Mouse (Mus musculus): ENCODE data around the gene Hbs1l.
A peak's percentile ranks its signal among the peaks of the same experiment; 100 is the strongest.

The Hbs1l gene

GRCm38 (mm10) chr10:21401259-21401658, 105.5 kb downstream of the Hbs1l start:
- DNase-seq (ENCODE audit: low read depth): no peak

- DNase-seq (ENCODE audit: low read depth): no peak
Measured at GRCm38 (mm10) chr10:21404822-21405221, 109.0 kb downstream of the Hbs1l start.

GRCm38 (mm10) chr10:21405707-21406534, 110.1 kb downstream of the Hbs1l start:
- no peak for DNase-seq (ENCODE audit: low read depth)

- no peak for DNase-seq (ENCODE audit: low read depth)
Measured at GRCm38 (mm10) chr10:21410711-21411110, 114.9 kb downstream of the Hbs1l start.

- DNase-seq (ENCODE audit: low read depth): peak; percentile 85
Measured at GRCm38 (mm10) chr10:21411621-21412205, 115.9 kb downstream of the Hbs1l start.

GRCm38 (mm10) chr10:21415031-21415430, 119.3 kb downstream of the Hbs1l start:
- DNase-seq (ENCODE audit: low read depth): no peak

- no peak for DNase-seq (ENCODE audit: low read depth)
Measured at GRCm38 (mm10) chr10:21416184-21416583, 120.4 kb downstream of the Hbs1l start.
